Mouse (Mus musculus) hindbrain, embryonic 12.5 days (tissue): ENCODE results near the gene Ric3. TPM values are rescaled to one million over a fixed set of nuclear protein-coding genes. Genes with fewer than 3 reads are reported as not detected.

ENCODE experiments used
- ATAC-seq: fragments of 200-750 bp; cut with Nextera tagmentation; 2 replicates; pipeline ENCODE4 v1.8.0; 2017; ENCODE audit warnings: moderate TSS enrichment; ENCODE audit not compliant: low FRiP score
- H3K27ac ChIP-seq: fragments of 300-500 bp; sonication (generic); 2 replicates; pipeline ENCODE4 v1.5.1; 2016; ENCODE audit warnings: mild to moderate bottlenecking
- H3K27me3 ChIP-seq: fragments of 300-500 bp; sonication (generic); 2 replicates; pipeline ENCODE4 v1.6.1; 2016; ENCODE audit warnings: mild to moderate bottlenecking
- H3K36me3 ChIP-seq: fragments of 300-500 bp; sonication (generic); 2 replicates; pipeline ENCODE4 v1.6.1; 2016; ENCODE audit warnings: mild to moderate bottlenecking
- H3K4me1 ChIP-seq: fragments of 300-500 bp; sonication (generic); 2 replicates; pipeline ENCODE4 v1.6.1; 2016
- H3K4me2 ChIP-seq: fragments of 300-500 bp; sonication (generic); replicated peaks from 2 replicates; pipeline ENCODE4 v1.6.1; 2016; ENCODE audit warnings: mild to moderate bottlenecking
- H3K4me3 ChIP-seq: fragments of 300-500 bp; sonication (generic); 2 replicates; pipeline ENCODE4 v1.5.1; 2016; ENCODE audit warnings: mild to moderate bottlenecking
- H3K9ac ChIP-seq: fragments of 300-500 bp; sonication (generic); 2 replicates; pipeline ENCODE4 v1.6.1; 2016; ENCODE audit warnings: mild to moderate bottlenecking, moderate library complexity
- H3K9me3 ChIP-seq: fragments of 300-500 bp; sonication (generic); replicated peaks from 2 replicates; pipeline ENCODE4 v1.6.1; 2016; ENCODE audit warnings: mild to moderate bottlenecking
- WGBS: fragments of 180-500 bp; shearing (Covaris S2); methylation state at CpG from one replicate; pipeline ENCODE4 v1.1.7; 2016; 5-methylcytosine and 5-hydroxymethylcytosine counted together
- polyA plus RNA-seq: library from polyadenylated mRNA; unstranded; fragments of >200 nt; fragmentation: Nextera tagmentation; extraction: Ambion mirVana; gene quantifications from 2 replicates; pipeline ENCODE4 v1.2.1, GENCODE M21; 2016

Gene Ric3
- polyA plus RNA-seq, 1 experiment from 2014 or later, result 21.9 TPM

DNA sequence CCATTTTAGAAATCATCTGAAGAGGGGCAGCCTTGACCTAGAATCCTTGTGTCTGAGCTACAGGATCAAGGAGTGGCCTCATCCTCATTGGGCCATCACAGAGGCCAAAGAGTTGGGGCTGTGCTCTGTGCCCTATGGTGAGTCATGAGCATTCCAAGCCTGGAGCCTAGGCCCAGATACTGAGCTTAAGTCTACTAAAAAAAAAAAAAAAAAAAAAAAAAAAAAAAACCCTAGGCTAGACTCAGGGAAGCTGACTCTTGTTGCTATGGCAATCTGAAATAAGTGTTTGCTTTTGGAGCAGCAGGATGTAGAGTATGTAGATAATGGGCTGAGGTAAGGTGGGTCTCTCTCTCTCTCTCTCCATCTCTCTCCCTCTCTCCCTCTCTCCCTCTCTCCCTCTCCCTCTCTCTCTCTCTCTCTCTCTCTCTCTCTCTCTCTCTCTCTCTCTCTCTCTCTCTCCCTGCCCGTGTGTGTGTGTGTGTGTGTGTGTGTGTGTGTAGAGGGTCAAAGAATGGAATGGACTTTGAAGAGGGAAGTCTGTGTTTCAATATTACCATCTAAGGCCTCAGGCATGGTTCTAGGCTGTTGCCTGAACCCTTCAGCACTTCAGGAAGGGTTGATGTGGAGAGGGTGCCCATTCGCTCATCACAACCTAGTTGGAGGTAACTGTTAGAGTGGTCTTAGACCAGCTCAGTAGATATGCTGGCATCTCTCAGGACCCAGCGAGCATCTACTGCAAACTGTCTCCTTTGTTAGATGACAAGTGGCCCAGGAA lies 97.0 kb downstream of the Ric3 start:
- WGBS, result 86% methylated on average over 2 of the region's 3 CpGs
- no peak overlapping the region for H3K9ac ChIP-seq
- ATAC-seq, result no peak
- H3K36me3 ChIP-seq, result no peaks in the 10 kb centered on the region
- no peak overlapping the region for H3K4me2 ChIP-seq
- H3K4me3 ChIP-seq, result no peak overlapping the region
- no peak overlapping the region for H3K27ac ChIP-seq
- no peaks in the 10 kb centered on the region for H3K27me3 ChIP-seq
- no peaks in the 10 kb centered on the region for H3K9me3 ChIP-seq
- H3K4me1 ChIP-seq, result no peaks in the 10 kb centered on the region

Other genes with a start within 250 kb of the Ric3 start
- not detected in 2 replicates for gene Olfr516, start 232.8 kb downstream of the Ric3 start, polyA plus RNA-seq
- not detected in 2 replicates for gene Olfr517, start 211.0 kb downstream of the Ric3 start, polyA plus RNA-seq
- gene Olfr518, start 198.3 kb downstream of the Ric3 start, polyA plus RNA-seq, result not detected in 2 replicates
- gene Olfr519, start 188.9 kb downstream of the Ric3 start, polyA plus RNA-seq, result not detected in 2 replicates
- gene Nlrp10, start 153.2 kb downstream of the Ric3 start, polyA plus RNA-seq, result not detected in 2 replicates
- 77.2 and 87.2 TPM in 2 replicates for gene Eif3f, start 148.9 kb downstream of the Ric3 start, polyA plus RNA-seq
- gene Tub, start 133.0 kb downstream of the Ric3 start, polyA plus RNA-seq, result 40.3 and 42.1 TPM in 2 replicates
- gene Lmo1, start 91.9 kb upstream of the Ric3 start, polyA plus RNA-seq, result 46.3 and 50.9 TPM in 2 replicates